Mouse (Mus musculus) intestine, embryonic 16.5 days (tissue): ENCODE measurements around the gene Cdc42ep1. TPM values are rescaled to one million over a fixed set of nuclear protein-coding genes. Genes with fewer than 3 reads are reported as not detected.

Experiments used
- ATAC-seq: fragments of 200-750 bp; cut with Nextera tagmentation; 2 replicates; pipeline ENCODE4 v1.8.0; 2017; ENCODE audit warnings: moderate TSS enrichment, moderate library complexity
- H3K27ac ChIP-seq: fragments of 300-500 bp; sonication (generic); 2 replicates; pipeline ENCODE4 v1.5.1; 2014; ENCODE audit warnings: mild to moderate bottlenecking, low read length
- H3K27me3 ChIP-seq: fragments of 300-500 bp; sonication (generic); replicated peaks from 2 replicates; pipeline ENCODE4 v1.6.1; 2014; ENCODE audit warnings: low read length, control low read depth, mixed read lengths; ENCODE audit not compliant: control insufficient read depth, insufficient read depth
- H3K36me3 ChIP-seq: fragments of 300-500 bp; sonication (generic); 2 replicates; pipeline ENCODE4 v1.6.1; 2014; ENCODE audit warnings: low read length, control low read depth; ENCODE audit not compliant: control insufficient read depth, insufficient read depth
- H3K4me1 ChIP-seq: fragments of 300-500 bp; sonication (generic); 2 replicates; pipeline ENCODE4 v1.6.1; 2014; ENCODE audit warnings: low read length, control low read depth, mixed read lengths; ENCODE audit not compliant: control insufficient read depth, insufficient read depth
- H3K4me2 ChIP-seq: fragments of 300-500 bp; sonication (generic); 2 replicates; pipeline ENCODE4 v1.6.1; 2014; ENCODE audit warnings: low read depth, low read length, control low read depth
- H3K4me3 ChIP-seq: fragments of 300-500 bp; sonication (generic); 2 replicates; pipeline ENCODE4 v1.5.1; 2014; ENCODE audit warnings: mild to moderate bottlenecking, low read length
- H3K9ac ChIP-seq: fragments of 300-500 bp; sonication (generic); 2 replicates; pipeline ENCODE4 v1.6.1; 2014; ENCODE audit warnings: low read depth, low read length
- H3K9me3 ChIP-seq: fragments of 300-500 bp; sonication (generic); 2 replicates; pipeline ENCODE4 v1.6.1; 2016; ENCODE audit warnings: low read length, control low read depth; ENCODE audit not compliant: control insufficient read depth
- WGBS: fragments of 180-500 bp; shearing (Covaris S2); extraction: QIAGEN DNeasy Blood & Tissue Kit; methylation state at CpG from one replicate; pipeline ENCODE4 v1.1.7; 2014; 5-methylcytosine and 5-hydroxymethylcytosine counted together
- polyA plus RNA-seq: library from polyadenylated mRNA; unstranded; fragments of >200 nt; fragmentation: Nextera tagmentation; extraction: Ambion mirVana; gene quantifications from 2 replicates; pipeline ENCODE4 v1.2.1, GENCODE M21; 2015

The Cdc42ep1 gene
- polyA plus RNA-seq, 1 experiment from 2014 or later = 36.1 TPM

DNA sequence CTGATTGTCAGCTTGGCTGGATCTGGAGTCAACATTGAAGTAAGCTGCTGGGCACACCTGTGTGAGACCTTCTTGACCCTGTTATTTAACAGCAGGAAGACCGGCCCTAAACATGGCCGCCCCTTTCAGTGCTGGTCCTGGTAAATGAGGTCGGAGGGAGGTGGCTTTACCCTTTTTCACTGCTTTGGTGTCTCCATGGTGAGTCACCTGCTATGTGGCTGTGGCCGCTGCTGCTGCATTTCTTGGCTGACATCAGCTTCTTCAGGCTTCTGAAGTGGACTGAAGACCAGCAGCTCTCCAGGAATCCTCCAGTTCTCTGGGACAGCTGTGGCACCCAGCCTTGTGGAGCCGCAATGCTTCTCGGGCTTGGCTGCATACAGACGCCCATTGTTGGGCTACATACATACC lies 26.4 kb downstream of the Cdc42ep1 start:
- H3K36me3 ChIP-seq = no peaks in the 10 kb centered on the region
- 0 out of 2 replicates have a peak overlapping the region, but pooled peaks have one; percentile 26 for H3K9ac ChIP-seq
- no peaks in the 10 kb centered on the region for H3K9me3 ChIP-seq
- H3K27ac ChIP-seq = peak overlapping the region; percentile 85
- ATAC-seq = peak; percentile 45
- H3K4me3 ChIP-seq = no peak overlapping the region
- no peak overlapping the region for H3K4me2 ChIP-seq
- peaks cover 27% of the 10 kb centered on the region for H3K4me1 ChIP-seq
- WGBS = 34% methylated on average over 7 of the region's 7 CpGs
- H3K27me3 ChIP-seq = no peaks in the 10 kb centered on the region

DNA sequence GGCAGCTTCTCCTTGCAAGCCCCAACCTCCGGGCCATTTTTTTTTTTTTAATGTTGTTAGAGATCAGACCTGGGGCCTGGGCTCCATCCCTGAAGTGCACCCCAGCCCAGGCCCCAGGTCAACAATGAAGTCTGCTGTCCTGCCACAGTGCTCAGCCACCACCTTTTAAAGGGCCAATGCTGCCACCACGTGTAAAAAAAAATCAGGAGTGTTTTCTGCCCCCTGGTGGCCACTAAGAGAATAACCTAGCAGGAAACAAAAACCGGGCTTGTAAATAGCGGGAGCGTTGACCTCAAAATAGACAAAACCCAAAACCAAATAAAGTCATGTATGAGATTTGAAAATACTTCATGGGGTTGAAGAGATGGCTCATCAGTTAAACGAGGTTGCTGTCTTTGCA lies 27.4 kb downstream of the Cdc42ep1 start:
- Histone ChIP-seq H3K9ac (no peak overlapping the region), H3K4me1 (peaks cover 25% of the 10 kb centered on the region), H3K4me3 (no peak overlapping the region), H3K9me3 (no peaks in the 10 kb centered on the region), H3K27ac (no peak overlapping the region), H3K36me3 (no peaks in the 10 kb centered on the region), H3K27me3 (no peaks in the 10 kb centered on the region), H3K4me2 (no peak overlapping the region)
- WGBS = 29% methylated on average over 6 of the region's 6 CpGs
- ATAC-seq = no peak

DNA sequence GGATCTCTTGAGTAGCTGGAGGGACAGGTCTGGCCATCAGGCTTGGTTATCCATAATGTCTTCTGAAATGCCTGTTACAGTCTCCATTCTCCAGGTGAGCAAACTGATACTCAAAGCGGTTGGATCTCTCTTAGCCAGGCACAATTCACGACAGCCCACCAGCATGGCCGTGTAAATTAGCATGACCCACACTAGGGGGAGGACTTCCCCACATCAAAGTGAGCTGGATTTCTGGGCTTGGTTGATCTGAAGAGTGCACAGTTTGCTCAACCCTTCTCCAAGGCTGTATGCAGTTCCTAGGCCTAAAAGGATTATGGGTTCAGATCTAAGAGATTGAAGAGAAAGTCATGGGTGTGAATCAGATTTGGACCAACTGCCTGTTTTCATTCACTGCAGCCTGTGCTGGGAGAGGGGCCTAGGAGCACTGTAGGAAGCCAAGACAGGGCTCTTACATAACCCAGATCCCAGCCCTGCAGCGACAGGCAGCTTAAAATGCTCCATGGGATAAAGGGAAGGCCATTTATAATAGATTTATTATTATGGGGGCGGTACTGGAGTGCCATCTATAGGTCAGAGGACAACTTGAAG lies 29.7 kb downstream of the Cdc42ep1 start:
- WGBS = 41% methylated on average over 5 of the region's 5 CpGs
- H3K4me2 ChIP-seq = no peak overlapping the region
- no peaks in the 10 kb centered on the region for H3K36me3 ChIP-seq
- no peak overlapping the region for H3K4me3 ChIP-seq
- H3K27ac ChIP-seq = no peak overlapping the region
- no peak for ATAC-seq
- H3K9ac ChIP-seq = no peak overlapping the region
- H3K27me3 ChIP-seq = no peaks in the 10 kb centered on the region
- H3K9me3 ChIP-seq = no peaks in the 10 kb centered on the region
- H3K4me1 ChIP-seq = peaks cover 35% of the 10 kb centered on the region

DNA sequence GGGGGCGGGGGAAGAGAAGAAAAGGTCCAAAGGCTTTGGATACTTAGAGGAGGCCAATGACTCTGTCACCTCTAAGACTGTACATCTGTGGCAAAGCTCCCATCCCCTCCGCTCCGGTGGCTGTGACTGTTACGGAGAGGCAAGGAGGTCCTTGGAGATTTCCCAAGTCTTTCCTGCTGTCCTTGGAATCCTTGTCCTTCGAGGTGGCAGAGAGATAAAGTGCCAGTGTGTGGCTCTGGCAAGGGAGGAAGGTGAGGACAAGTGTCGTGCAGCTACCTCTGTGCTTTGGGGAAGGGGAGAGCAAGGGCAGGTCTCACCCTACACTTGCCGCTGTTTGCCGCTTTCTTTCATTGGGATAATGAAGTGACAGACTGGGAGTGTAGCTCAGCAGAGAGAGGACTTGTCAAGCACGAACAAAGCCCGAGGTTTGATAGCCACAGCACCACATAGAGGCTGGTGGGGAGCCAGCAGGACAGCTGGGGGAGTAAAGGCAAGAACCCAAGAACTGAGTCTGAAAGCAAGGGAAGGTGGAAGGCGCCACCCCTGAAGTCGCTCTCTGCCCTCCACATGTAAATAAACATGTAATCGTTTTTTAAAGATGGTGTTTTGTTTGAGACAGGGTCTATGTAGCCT lies 31.5 kb downstream of the Cdc42ep1 start:
- peaks cover 26% of the 10 kb centered on the region for H3K4me1 ChIP-seq
- H3K9ac ChIP-seq = 0 out of 2 replicates have a peak overlapping the region, but pooled peaks have one; percentile 35
- no peak overlapping the region for H3K27ac ChIP-seq
- H3K4me3 ChIP-seq = no peak overlapping the region
- no peaks in the 10 kb centered on the region for H3K27me3 ChIP-seq
- WGBS = 57% methylated on average over 13 of the region's 13 CpGs
- no peak for ATAC-seq
- H3K9me3 ChIP-seq = no peaks in the 10 kb centered on the region
- no peaks in the 10 kb centered on the region for H3K36me3 ChIP-seq
- H3K4me2 ChIP-seq = no peak overlapping the region

DNA sequence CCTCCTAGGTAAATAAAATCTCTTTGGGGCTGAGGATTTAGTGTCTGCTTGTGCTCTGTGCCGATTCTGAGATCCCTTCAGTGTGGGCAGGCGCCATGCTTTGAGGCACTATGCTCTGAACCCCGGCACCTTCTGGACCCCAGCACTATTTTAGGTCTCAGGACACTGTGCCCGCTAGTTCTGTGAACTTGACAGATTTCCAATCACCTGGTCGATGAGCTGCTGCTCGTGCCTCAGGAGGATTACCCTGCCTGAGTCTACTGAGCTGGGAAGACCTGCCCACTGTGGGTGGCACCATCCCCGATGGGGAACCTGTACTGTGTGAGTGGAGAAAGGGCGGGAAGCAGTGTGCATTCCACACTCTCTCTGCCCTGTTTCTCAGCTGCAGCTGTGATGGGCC lies 32.6 kb downstream of the Cdc42ep1 start:
- Histone ChIP-seq H3K9me3 (no peaks in the 10 kb centered on the region), H3K4me1 (peaks cover 31% of the 10 kb centered on the region), H3K9ac (no peak overlapping the region), H3K4me3 (no peak overlapping the region), H3K4me2 (no peak overlapping the region), H3K27me3 (no peaks in the 10 kb centered on the region), H3K27ac (peak overlapping the region; percentile 99), H3K36me3 (no peaks in the 10 kb centered on the region)
- no peak for ATAC-seq
- WGBS = 62% methylated on average over 8 of the region's 8 CpGs

DNA sequence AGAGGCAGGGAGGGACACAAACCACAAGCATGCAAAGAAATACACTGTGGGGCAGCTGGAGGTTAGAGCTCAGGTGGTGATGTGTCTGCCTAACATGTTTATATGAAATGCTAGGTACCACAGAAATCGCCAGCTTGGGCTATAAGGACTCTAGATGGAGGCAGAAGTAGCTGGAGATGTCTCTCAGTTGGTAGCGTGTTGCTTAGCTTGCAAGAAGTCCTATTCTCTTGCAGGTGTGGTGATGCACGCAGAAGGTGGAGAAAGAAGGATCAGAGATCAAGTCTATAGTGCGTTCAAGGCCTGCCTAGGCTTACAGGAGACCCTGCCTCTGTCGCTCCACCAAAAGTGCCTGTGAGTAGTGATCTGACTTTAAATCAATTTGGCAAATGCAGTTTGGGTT lies 33.1 kb downstream of the Cdc42ep1 start:
- WGBS = 62% methylated on average over 5 of the region's 5 CpGs
- H3K9me3 ChIP-seq = no peaks in the 10 kb centered on the region
- H3K4me3 ChIP-seq = peak overlapping the region; percentile 83; the same call in 1 of the 2 replicates
- no peaks in the 10 kb centered on the region for H3K36me3 ChIP-seq
- peak overlapping the region; percentile 60 for H3K4me2 ChIP-seq
- ATAC-seq = no peak
- H3K4me1 ChIP-seq = peaks cover 34% of the 10 kb centered on the region
- H3K9ac ChIP-seq = peak overlapping the region; percentile 90
- no peaks in the 10 kb centered on the region for H3K27me3 ChIP-seq
- H3K27ac ChIP-seq = peak overlapping the region; percentile 99

DNA sequence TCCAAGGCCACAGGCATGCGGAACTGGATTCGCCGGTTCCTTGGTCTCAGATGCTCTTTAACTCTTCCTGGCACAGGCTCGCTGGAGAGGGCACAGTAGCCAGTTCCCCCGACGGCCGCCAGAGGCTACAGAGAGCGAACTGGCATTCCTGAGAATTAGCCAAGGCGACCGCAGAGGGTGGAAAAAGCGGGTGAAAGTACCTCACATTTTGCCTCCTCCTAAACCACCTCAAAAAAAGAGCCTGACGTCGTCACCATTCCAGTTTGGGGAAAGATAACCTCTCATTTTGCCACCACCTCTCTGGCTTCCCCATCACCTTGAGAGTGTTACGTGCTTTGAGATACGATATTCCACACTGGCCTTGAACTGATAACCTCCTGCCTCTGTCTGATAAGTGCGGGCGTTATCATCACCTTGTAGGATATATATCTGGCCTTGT lies 33.9 kb downstream of the Cdc42ep1 start:
- H3K27me3 ChIP-seq = no peaks in the 10 kb centered on the region
- H3K27ac ChIP-seq = peak overlapping the region; percentile 99
- peak; percentile 54 for ATAC-seq
- H3K4me1 ChIP-seq = peaks cover 34% of the 10 kb centered on the region
- peak overlapping the region; percentile 90 for H3K9ac ChIP-seq
- H3K4me2 ChIP-seq = peak overlapping the region; percentile 60
- WGBS = 3% methylated on average over 17 of the region's 17 CpGs
- no peaks in the 10 kb centered on the region for H3K9me3 ChIP-seq
- H3K4me3 ChIP-seq = peak overlapping the region; percentile 83
- H3K36me3 ChIP-seq = no peaks in the 10 kb centered on the region

DNA sequence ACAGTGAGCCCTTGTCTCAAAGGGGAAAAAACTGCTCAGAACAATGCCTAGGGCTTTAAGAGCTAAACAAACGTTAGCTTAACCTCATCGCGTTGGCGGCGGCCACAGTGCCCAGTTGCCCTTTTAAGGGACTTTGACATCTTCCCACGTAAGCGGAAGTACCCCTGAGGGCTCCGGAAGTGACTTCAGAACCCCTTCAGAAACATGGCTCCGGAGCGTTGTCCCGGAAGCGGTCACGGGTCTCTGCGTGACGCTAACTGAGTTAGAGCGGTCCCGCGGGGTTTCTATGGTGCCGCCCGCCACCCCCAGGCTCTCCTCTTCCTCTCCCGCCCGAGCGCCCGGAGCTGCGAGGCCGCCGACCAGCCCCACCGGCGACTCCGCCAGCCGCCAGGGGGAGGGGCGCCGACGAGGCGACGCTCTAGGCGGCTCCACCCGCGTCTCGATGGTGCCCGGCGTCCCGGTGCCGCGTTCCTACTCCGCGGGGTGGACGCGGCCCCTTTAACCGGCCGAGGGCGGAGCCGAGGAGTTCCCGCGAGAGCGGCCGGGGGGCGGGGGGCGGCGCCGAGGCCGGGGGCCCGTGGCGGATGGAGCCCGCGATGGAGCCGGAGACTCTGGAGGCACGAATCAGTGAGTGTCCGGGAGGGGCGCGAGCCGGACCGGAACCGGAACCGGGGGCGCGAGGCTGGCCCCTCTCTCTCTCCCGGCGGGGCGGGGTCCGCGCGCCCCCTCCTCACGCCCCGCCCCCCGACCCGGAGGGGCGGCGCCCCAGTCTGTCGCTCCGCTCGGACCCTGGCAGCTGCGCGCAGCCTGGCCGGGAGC lies 34.8 kb downstream of the Cdc42ep1 start, which contains the start of gene Gga1:
TSS of gene Gga1 (plus strand) at position 200 of the 819 bp plus-strand sequence.
- Histone ChIP-seq H3K9ac (peak within 1 kb of the TSS; percentile 90), H3K27me3 (no peaks in the 10 kb centered on the region), H3K27ac (peak within 1 kb of the TSS; percentile 99), H3K36me3 (peaks cover 8% of the 10 kb centered on the region; the same call in 1 of the 2 replicates), H3K4me3 (peak within 1 kb of the TSS; percentile 83), H3K4me2 (peak within 1 kb of the TSS; percentile 90), H3K4me1 (peaks cover 31% of the 10 kb centered on the region), H3K9me3 (no peaks in the 10 kb centered on the region)
- under 1% methylated on average over 58 of the region's 95 CpGs for WGBS
- ATAC-seq = peak; percentile 92

DNA sequence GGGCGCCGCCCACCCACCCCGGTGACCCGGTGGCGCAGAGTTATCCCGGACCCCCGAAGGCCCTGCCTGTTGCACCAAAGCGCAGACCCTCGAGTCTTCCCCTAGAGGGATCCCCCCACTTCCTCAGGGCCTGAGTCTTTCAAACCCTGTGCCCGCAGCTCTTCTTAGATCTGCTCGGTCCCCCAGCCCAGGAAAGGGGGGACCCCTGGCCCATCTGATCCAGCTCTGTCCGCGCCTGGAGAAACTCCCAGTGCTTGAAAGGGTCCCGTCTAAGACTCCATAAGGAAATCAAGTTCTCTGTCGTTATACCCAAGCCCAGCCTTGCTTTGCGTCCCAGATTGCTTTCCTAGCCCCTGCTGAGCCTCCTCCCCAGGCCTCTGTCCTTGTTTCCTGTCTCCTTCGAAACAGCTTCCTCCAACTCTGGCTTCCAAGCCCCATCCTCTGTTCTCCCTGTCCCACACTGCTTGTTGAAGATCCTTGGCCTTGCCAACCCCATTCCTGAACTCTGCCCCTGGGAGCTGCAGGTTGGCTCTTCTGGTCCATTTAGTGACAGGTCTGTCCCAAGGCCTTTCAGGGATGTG lies 35.5 kb downstream of the Cdc42ep1 start:
- Histone ChIP-seq H3K4me3 (peak overlapping the region; percentile 83), H3K36me3 (peaks cover 11% of the 10 kb centered on the region), H3K27me3 (no peaks in the 10 kb centered on the region), H3K9ac (peak overlapping the region; percentile 90), H3K4me1 (peaks cover 29% of the 10 kb centered on the region), H3K9me3 (no peaks in the 10 kb centered on the region), H3K27ac (peak overlapping the region; percentile 99), H3K4me2 (peak overlapping the region; percentile 90)
- 0% methylated on average over 17 of the region's 17 CpGs for WGBS
- ATAC-seq = no peak
